Mouse (Mus musculus) spleen, embryonic (tissue): ENCODE measurements around the gene Stambpl1.

ENCODE experiments used
- CTCF ChIA-PET: fragments of 350-600 bp; sonication (Branson Sonifier 250); formaldehyde crosslinking; loops from one replicate; lab custom pipeline; 2022; lab: Charles Lee

Stambpl1 gene

GRCm38 (mm10) chr19:34233944-34234343, 41.9 kb downstream of the Stambpl1 start:
- CTCF ChIA-PET: no interaction called here

DNA sequence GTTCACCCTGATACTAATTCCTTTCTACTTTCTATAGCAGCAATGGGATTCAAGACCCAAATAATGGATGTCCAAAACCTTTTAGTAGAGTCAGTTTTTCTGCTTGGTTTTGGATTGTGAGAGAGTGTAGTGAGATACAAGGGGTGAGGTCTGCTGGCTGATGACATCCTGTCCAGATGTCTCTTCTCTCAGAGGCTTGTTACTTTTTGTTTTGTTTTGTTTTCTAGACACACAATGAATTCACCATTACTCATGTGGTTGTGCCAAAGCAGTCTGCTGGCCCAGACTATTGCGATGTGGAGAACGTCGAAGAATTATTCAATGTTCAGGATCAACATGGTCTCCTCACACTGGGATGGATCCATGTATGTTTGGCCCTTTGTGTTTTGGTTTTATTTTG, 44.0 kb downstream of the Stambpl1 start:
- CTCF ChIA-PET: no interaction called here

DNA sequence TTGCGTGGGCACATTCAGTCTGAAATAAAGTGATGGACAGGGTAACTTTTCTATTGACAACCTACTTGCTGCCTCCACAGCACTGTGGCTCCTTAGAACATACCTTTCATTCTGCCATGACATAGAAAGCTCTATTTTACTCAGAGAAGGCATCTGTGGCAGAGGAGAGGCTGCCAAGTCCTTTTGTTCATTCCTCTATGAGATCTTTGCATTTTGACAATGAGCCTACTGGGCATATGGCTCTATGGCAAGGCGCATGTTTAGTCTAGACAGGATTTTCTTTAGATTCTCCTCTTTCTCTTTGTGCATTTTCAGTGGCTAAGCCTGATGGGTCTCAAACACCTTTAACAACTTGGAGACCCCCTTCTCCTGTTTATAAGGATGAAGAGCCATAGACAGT, 45.7 kb downstream of the Stambpl1 start:
- CTCF ChIA-PET: no interaction called here

- CTCF ChIA-PET: interaction anchor here (0.6 kb wide), 1 partner anchor 25 kb away, joined by 5 read pairs; no protein-coding TSS in a partner anchor
These were observed 48.4 kb downstream of the Stambpl1 start for GRCm38 (mm10) chr19:34240273-34241039.

GRCm38 (mm10) chr19:34241247-34241915, 49.4 kb downstream of the Stambpl1 start:
- CTCF ChIA-PET: interaction anchor here (0.7 kb wide), 1 partner anchor 95 kb away, joined by 3 read pairs; no protein-coding TSS in a partner anchor

DNA sequence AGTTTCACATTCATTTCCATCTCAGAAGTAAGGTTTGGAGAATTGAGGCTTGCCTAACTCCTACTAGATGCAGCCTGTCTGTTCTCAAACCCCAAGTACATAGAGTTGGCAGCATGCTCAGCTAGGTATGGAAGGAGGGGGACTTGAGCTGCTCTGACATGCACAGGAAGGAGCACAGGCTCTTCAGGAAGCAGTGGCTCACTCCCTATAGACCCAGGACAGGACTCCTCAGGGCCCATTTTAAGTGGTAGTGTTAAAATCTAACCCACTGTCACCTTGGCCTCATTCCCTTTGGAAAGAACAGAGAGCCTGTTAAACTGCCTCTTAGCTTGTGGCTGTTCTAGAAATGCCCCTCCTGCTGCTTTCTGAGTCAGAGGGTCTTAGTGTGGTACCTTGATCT, 50.9 kb downstream of the Stambpl1 start:
- CTCF ChIA-PET: interaction anchor here (1.0 to 1.7 kb wide), 3 partner anchors 28 to 239 kb away, joined by 3 to 9 read pairs (median 3); no protein-coding TSS in a partner anchor

- CTCF ChIA-PET: interaction anchor here (0.6 to 1.7 kb wide), 5 partner anchors 21 to 237 kb away, joined by 3 to 9 read pairs (median 3); no protein-coding TSS in a partner anchor
These were observed 52.0 kb downstream of the Stambpl1 start for GRCm38 (mm10) chr19:34244056-34244455.

- CTCF ChIA-PET: interaction anchor here (0.6 to 0.7 kb wide), 2 partner anchors 37 to 987 kb away, joined by 6 to 13 read pairs; no protein-coding TSS in a partner anchor
These were observed 56.5 kb downstream of the Stambpl1 start for GRCm38 (mm10) chr19:34248558-34248957.

DNA sequence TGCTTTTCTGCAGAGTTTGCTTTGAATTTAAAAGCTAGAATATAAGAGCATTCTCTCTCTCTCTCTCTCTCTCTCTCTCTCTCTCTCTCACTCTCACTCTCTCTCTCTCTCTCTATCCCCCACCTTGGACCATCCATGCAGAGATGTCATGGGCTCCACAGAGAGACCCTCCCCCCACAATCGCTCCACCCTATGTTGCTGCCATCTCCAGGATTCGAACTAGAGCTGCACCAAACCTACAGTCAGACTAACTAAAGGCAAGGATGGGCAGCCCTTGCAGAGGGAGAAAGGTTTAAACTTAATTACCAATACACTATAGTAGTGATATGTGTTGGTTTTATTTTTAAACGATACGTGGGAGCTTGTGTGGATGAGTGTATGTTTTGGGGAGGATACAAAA, 58.6 kb downstream of the Stambpl1 start:
- CTCF ChIA-PET: no interaction called here

GRCm38 (mm10) chr19:34251900-34252299, 59.9 kb downstream of the Stambpl1 start:
- CTCF ChIA-PET: no interaction called here

GRCm38 (mm10) chr19:34252450-34252849, 60.4 kb downstream of the Stambpl1 start:
- CTCF ChIA-PET: no interaction called here

DNA sequence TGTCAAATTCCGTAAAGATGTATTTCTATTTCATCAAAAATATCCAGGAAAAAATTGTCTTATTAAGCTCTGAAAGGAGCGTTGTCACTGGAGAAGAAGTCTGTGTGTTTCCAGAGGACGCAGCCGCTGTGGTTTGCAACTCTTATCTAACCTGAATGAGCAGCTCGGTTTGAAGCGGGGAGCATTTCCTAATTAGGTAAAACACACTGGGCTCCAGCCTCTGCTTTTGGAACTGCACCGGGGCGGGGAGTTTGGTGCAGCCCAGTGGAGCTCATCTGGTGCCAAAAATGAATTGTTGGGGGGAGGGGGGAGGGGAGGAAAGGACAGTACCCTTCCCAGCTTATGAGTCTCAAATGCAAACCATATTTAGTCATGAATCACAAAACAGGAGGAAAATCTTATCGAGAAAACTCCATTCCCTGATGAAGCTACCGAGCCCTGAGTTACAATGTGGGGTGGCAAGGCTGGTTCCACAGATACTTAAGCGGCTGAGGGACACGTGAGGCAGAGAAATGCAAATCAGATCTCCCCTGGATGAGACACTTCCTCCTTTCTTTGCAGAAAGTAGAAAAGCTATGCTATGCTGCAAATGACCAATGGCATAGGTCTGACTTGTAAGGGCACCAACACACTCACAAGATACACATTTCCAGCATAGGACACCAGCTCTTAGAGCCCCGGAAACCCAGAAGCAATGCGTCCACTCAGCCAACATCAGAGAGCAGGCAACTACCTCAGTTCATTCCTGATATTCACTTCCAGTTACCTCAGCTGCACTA, 62.3 kb downstream of the Stambpl1 start:
- CTCF ChIA-PET: no interaction called here

- CTCF ChIA-PET: no interaction called here
These were observed 63.1 kb downstream of the Stambpl1 start, which contains the start of gene Acta2 for GRCm38 (mm10) chr19:34254880-34255681. Gene Acta2 (minus strand): TSS chr19:34255590.

DNA sequence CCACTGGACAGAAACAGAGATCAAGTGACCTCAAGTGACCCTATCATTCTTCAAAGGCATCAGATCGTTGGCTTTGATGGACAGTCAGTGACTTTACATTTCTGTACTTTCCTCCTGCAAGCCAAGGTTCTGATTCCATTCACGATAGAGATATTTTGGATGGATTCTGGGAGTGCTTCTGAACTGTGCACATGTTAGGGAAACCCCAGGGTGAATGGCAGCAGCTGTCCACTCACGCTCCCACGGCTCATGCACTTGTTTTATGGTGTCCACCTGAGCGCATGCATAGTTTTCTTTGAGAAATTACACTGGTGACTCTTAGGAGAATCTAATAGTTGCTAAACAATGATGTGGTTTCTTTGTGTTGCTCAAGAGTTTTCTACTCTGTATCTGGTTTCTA, 64.1 kb downstream of the Stambpl1 start:
- CTCF ChIA-PET: no interaction called here

- CTCF ChIA-PET: no interaction called here
These were observed 64.9 kb downstream of the Stambpl1 start for GRCm38 (mm10) chr19:34256936-34257335.

- CTCF ChIA-PET: no interaction called here
These were observed 70.4 kb downstream of the Stambpl1 start for GRCm38 (mm10) chr19:34262273-34262974.

- CTCF ChIA-PET: interaction anchor here (1.0 kb wide), 1 partner anchor 22 kb away, joined by 3 read pairs; no protein-coding TSS in a partner anchor
These were observed 73.7 kb downstream of the Stambpl1 start for GRCm38 (mm10) chr19:34265604-34266193.

DNA sequence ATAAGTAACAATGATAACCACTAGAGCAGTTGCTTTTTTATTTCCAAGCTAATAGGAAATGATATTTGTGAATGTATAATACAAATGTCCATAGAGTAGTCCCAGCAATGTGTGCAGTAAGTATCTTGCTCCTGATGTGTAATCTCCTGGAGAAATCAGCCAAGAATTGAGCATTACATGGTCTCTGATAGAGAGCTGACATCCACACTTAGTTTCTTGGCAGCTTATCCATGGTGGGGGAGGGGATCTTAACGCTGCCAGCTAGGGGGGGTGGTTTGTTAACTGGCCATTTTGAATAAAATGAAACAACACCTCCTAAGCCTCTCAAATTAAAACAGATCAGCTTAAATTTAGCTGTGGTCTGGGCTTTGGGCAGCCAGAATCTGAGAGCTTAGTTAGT, 77.0 kb downstream of the Stambpl1 start:
- CTCF ChIA-PET: no interaction called here

GRCm38 (mm10) chr19:34270106-34270726, 78.2 kb downstream of the Stambpl1 start:
- CTCF ChIA-PET: interaction anchor here (0.9 kb wide), 1 partner anchor 28 kb away, joined by 3 read pairs; no protein-coding TSS in a partner anchor
